Mouse (Mus musculus) myocyte (in vitro differentiated cells): Measurements from ENCODE around the gene Rab11fip4.

ENCODE experiments used
- POLR2AphosphoS2 ChIP-seq: IDR thresholded peaks from one replicate; pipeline ENCODE4 v1.6.1; 2011; ENCODE audit warnings: low read depth, control low read depth; ENCODE audit not compliant: insufficient read length
- REST ChIP-seq: IDR thresholded peaks from one replicate; pipeline ENCODE4 v1.6.1; 2011; ENCODE audit warnings: mild to moderate bottlenecking, control low read depth, moderate library complexity; ENCODE audit not compliant: insufficient read depth, insufficient read length

DNA sequence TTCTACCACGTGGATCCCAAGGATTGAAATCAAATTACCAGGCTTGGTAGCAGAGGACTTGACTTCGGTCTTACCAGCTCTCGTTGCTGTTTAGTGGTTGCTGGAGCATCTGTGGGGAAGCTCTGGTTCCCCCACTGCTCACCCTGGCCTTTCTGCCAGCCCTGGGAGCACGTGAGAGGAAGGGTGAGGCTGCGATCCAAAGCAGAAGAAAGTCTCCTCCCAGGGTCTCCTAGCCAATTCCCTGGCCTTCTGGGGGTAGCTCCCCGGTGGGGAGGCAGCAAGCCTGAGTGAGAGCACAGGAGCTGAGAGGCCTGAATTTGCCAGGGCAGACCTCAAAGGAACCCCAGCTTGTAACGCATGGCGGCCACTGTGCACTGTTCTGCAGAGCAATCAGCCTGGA is 124.3 kb downstream of the Rab11fip4 start:
- TF ChIP-seq POLR2AphosphoS2 (peak; percentile 13), REST (no peak)
